Mouse (Mus musculus) testis, adult 2 months (tissue): ENCODE data around the gene Mgat5.

Source experiments
- CTCF ChIP-seq: fragments of 200-500 bp; IDR thresholded peaks from 2 replicates; pipeline ENCODE4 v1.5.1; 2012; ENCODE audit warnings: low read depth, mild to moderate bottlenecking, inconsistent platforms, low read length, moderate library complexity; ENCODE audit not compliant: control insufficient read depth, insufficient read depth, insufficient replicate concordance
- POLR2A ChIP-seq: fragments of 200-500 bp; IDR thresholded peaks from 2 replicates; pipeline ENCODE4 v1.6.1; 2012; ENCODE audit warnings: low read depth, mild to moderate bottlenecking, inconsistent platforms, low read length, moderate library complexity; ENCODE audit not compliant: control insufficient read depth

- TF ChIP-seq POLR2A: no peak
- no peak for TF ChIP-seq CTCF
These were observed 96.2 kb downstream of the Mgat5 start for GRCm38 (mm10) chr1:127301038-127301437.
